Mouse (Mus musculus) forebrain, postnatal 0 days (tissue): ENCODE measurements at regions not wholly inside any gene's neighbourhood (a gene's known extent, or its start where the extent isn't known, plus 50 kb on each side); places are given as distances from the start of the nearest gene placed in this dataset.

Source experiments
- ATAC-seq: fragments of 200-750 bp; cut with Nextera tagmentation; 2 replicates; pipeline ENCODE4 v1.8.0; 2017; ENCODE audit warnings: mild to moderate bottlenecking, moderate library complexity
- DNase-seq: peaks from one replicate; pipeline ENCODE4 v3.0.0-alpha.2; 2015
- H3K27ac ChIP-seq: fragments of 300-500 bp; sonication (generic); 2 replicates; pipeline ENCODE4 v1.5.1; 2014; ENCODE audit warnings: low read depth, mild to moderate bottlenecking, antibody characterized with exemption, low read length, moderate library complexity, mixed read lengths
- H3K27me3 ChIP-seq: fragments of 300-500 bp; sonication (generic); 2 replicates; pipeline ENCODE4 v1.6.1; 2014; ENCODE audit warnings: mild to moderate bottlenecking, low read length, mixed read lengths; ENCODE audit not compliant: insufficient read depth
- H3K36me3 ChIP-seq: fragments of 300-500 bp; sonication (generic); 2 replicates; pipeline ENCODE4 v1.6.1; 2014; ENCODE audit warnings: mild to moderate bottlenecking, moderate library complexity; ENCODE audit not compliant: insufficient read depth
- H3K4me1 ChIP-seq: fragments of 300-500 bp; sonication (generic); 2 replicates; pipeline ENCODE4 v1.6.1; 2014; ENCODE audit warnings: antibody characterized with exemption; ENCODE audit not compliant: insufficient read depth
- H3K4me2 ChIP-seq: fragments of 300-500 bp; sonication (generic); 2 replicates; pipeline ENCODE4 v1.6.1; 2014; ENCODE audit warnings: low read depth, mild to moderate bottlenecking, moderate library complexity
- H3K4me3 ChIP-seq: fragments of 300-500 bp; sonication (generic); 2 replicates; pipeline ENCODE4 v1.5.1; 2014; ENCODE audit warnings: low read depth, low read length, mixed read lengths
- H3K9ac ChIP-seq: fragments of 300-500 bp; sonication (generic); 2 replicates; pipeline ENCODE4 v1.6.1; 2014; ENCODE audit warnings: mild to moderate bottlenecking
- H3K9me3 ChIP-seq: fragments of 300-500 bp; sonication (generic); 2 replicates; pipeline ENCODE4 v1.6.1; 2016; ENCODE audit warnings: low read length
- CTCF ChIP-seq: sonication (generic); IDR thresholded peaks from 2 replicates; pipeline ENCODE4 v1.5.1; 2016; ENCODE audit warnings: antibody characterized with exemption, control low read depth, low read depth
- WGBS: fragments of 180-500 bp; shearing (Covaris S2); extraction: QIAGEN DNeasy Blood & Tissue Kit; methylation state at CpG from one replicate; pipeline ENCODE4 v1.1.7; 2014; 5-methylcytosine and 5-hydroxymethylcytosine counted together

- H3K4me2 ChIP-seq, result no peak overlapping the region
- H3K27me3 ChIP-seq, result no peaks in the 10 kb centered on the region
- H3K9ac ChIP-seq, result no peak overlapping the region
- ATAC-seq, result no peak
- no peak overlapping the region for H3K4me3 ChIP-seq
- H3K4me1 ChIP-seq, result no peaks in the 10 kb centered on the region
- no peaks in the 10 kb centered on the region for H3K9me3 ChIP-seq
- 83% methylated on average over 1 of the region's 1 CpGs for WGBS
- DNase-seq, result no peak
- no peak overlapping the region for H3K27ac ChIP-seq
- no peaks in the 10 kb centered on the region for H3K36me3 ChIP-seq
- no peak for TF ChIP-seq CTCF
These were observed 681.1 kb downstream of the Zbbx start for GRCm38 (mm10) chr3:74483741-74484140.
